Mouse (Mus musculus): Measurements from ENCODE around the gene Gba. TPM values are rescaled to one million over a fixed set of nuclear protein-coding genes. Genes with fewer than 3 reads are reported as not detected.

The Gba gene
- total and polyA plus RNA-seq, 3 experiments = 49.1 to 55.0 TPM; not detected in 1

DNA sequence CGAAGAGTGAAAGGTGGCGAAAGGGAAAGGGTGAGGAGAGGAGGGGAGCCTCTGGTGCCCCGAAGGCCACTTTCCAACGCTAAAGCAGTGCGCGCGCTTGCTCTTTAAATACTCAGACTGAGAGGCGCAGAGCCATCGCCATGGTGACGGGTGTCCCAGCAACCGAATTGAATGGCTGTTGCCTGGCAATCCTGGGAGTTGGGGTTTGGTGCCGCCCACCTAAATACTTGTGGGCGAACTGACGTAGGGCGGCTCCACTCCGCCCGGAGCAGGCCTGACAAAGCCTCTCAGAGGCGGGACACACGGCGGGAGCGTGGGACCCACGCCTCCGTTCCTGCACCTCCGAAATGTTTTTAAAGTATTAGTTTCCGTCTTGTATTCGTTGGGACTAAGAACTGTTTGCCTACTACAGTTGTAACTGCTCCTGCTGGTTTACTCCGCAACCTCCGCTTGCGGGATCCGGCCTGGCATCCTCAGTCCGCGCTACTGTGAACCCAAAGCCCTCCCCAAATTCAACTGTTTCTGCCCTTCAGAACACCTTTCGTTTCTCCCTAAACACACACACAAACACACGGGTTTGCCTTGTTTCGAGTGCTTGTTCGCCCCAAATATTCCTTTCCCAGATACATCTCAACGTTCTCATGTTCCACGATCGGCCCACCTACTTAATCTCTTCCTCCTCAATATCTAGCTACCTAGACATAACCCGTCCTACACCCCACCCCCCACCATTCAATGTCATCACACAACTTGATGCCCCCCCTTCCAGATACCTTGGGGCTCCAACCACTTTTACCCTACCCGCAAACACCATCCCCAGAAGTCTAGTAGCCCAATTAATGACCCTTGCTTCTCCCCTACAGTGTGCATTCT lies 24.8 kb downstream of the Gba start:
- Histone ChIP-seq H3K4me1 (ENCODE audit: control insufficient read depth in 1 of 2, insufficient read depth in 2 of 2, low read length in 2 of 2) (peaks cover 2 to 8% of the 10 kb centered on the region in 2 experiments; a peak in 3 of 4 replicates), H3K36me3 (ENCODE audit: control insufficient read depth in 1 of 2, insufficient read depth in 2 of 2, low read length in 2 of 2) (peaks cover 0 to 2% of the 10 kb centered on the region in 2 experiments; a peak in 1 of 4 replicates), H3K9me3 (replicated peaks; ENCODE audit: insufficient read depth, low read length) (no peaks in the 10 kb centered on the region), H3K4me3 (ENCODE audit: control insufficient read depth in 1 of 2, insufficient read depth in 1 of 2, low read depth in 2 of 2, low read length in 2 of 2) (peak overlapping the region; percentile 65 to 83), H3K27me3 (ENCODE audit: control insufficient read depth in 1 of 2, insufficient read depth in 2 of 2, low read length in 2 of 2) (no peaks in the 10 kb centered on the region), H3K79me2 (ENCODE audit: control insufficient read depth, insufficient read depth, low read length, poor library complexity) (no peaks in the 10 kb centered on the region), H3K9ac (ENCODE audit: control insufficient read depth, low read depth, low read length, poor library complexity, severe bottlenecking) (peak overlapping the region; percentile 11), H3K27ac (ENCODE audit: control insufficient read depth, low read depth, low read length) (no peak overlapping the region)
- DNase-seq (ENCODE audit: low read depth, low spot score) = peak; percentile 80
- TF ChIP-seq MXI1 (IDR thresholded peaks at IDR 0.05; ENCODE audit: low read depth, low read length) (peak; percentile 24; the same call in 1 of the 2 replicates), MYB (IDR thresholded peaks at IDR 0.05; ENCODE audit: low read depth, low read length) (0 out of 2 replicates have a peak, but pooled peaks have one; percentile 5), ZMIZ1 (IDR thresholded peaks at IDR 0.05; ENCODE audit: low read depth, low read length) (no peak), ELF1 (IDR thresholded peaks at IDR 0.05; ENCODE audit: low read depth, low read length) (0 out of 2 replicates have a peak, but pooled peaks have one; percentile 31), CHD1 (IDR thresholded peaks at IDR 0.05; ENCODE audit: low read depth, low read length) (no peak)

DNA sequence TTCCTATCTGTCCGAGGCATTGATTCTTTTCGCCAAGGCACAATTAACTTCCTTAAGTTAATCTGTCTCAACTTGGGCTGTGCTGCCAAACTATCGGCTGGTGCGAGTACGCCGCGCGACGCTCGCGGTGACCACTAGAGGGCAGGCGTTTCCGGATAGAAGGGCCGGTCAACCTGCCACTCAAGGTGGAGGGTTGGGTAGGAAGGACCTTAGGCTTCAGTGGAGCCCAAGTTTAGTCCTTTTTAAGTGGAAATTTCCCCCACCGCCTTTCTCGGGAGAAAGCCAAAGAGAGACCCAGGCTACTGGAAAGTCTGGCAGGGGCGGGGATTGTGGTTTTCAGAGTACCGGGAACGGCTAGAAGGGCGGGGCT lies 25.4 kb downstream of the Gba start:
- Histone ChIP-seq H3K27me3 (ENCODE audit: control insufficient read depth in 1 of 2, insufficient read depth in 2 of 2, low read length in 2 of 2) (no peaks in the 10 kb centered on the region), H3K9me3 (replicated peaks; ENCODE audit: insufficient read depth, low read length) (no peaks in the 10 kb centered on the region), H3K9ac (ENCODE audit: control insufficient read depth, low read depth, low read length, poor library complexity, severe bottlenecking) (peak overlapping the region; percentile 68), H3K79me2 (ENCODE audit: control insufficient read depth, insufficient read depth, low read length, poor library complexity) (no peaks in the 10 kb centered on the region), H3K4me3 (ENCODE audit: control insufficient read depth in 1 of 2, insufficient read depth in 1 of 2, low read depth in 2 of 2, low read length in 2 of 2) (peak overlapping the region; percentile 65 to 83), H3K27ac (ENCODE audit: control insufficient read depth, low read depth, low read length) (peak overlapping the region; percentile 36; the same call in 1 of the 2 replicates), H3K36me3 (ENCODE audit: control insufficient read depth in 1 of 2, insufficient read depth in 2 of 2, low read length in 2 of 2) (peaks cover 0 to 5% of the 10 kb centered on the region in 2 experiments; a peak in 2 of 4 replicates), H3K4me1 (ENCODE audit: control insufficient read depth in 1 of 2, insufficient read depth in 2 of 2, low read length in 2 of 2) (peaks cover 2 to 12% of the 10 kb centered on the region in 2 experiments; a peak in 3 of 4 replicates)
- DNase-seq (ENCODE audit: low read depth, low spot score) = peak; percentile 93
- TF ChIP-seq RAD21 (IDR thresholded peaks at IDR 0.05; ENCODE audit: low read depth, low read length) (peak; percentile 60), MXI1 (IDR thresholded peaks at IDR 0.05; ENCODE audit: low read depth, low read length) (peak; percentile 23; the same call in 1 of the 2 replicates), POLR2AphosphoS5 (IDR thresholded peaks at IDR 0.05; ENCODE audit: borderline replicate concordance, low read depth, low read length) (no peak), HCFC1 (IDR thresholded peaks at IDR 0.05; ENCODE audit: low read depth, low read length) (peak; percentile 73), SMC3 (IDR thresholded peaks at IDR 0.05; ENCODE audit: low read depth, low read length) (peak; percentile 81), USF2 (IDR thresholded peaks at IDR 0.05; ENCODE audit: borderline replicate concordance in 1 of 2, insufficient read depth in 1 of 2, low read depth in 1 of 2, low read length in 2 of 2) (no peak), ELF1 (IDR thresholded peaks at IDR 0.05; ENCODE audit: low read depth, low read length) (peak; percentile 64; the same call in 1 of the 2 replicates), SIN3A (IDR thresholded peaks at IDR 0.05; ENCODE audit: low read length) (peak; percentile 78; the same call in 1 of the 2 replicates), ZC3H11A (IDR thresholded peaks at IDR 0.05; ENCODE audit: low read depth, low read length) (0 out of 2 replicates have a peak, but pooled peaks have one; percentile 40), POLR2A (IDR thresholded peaks at IDR 0.05; ENCODE audit: control insufficient read depth in 1 of 2, insufficient read depth in 1 of 2, low read depth in 1 of 2, low read length in 2 of 2, poor library complexity in 1 of 2) (peak in 1 of 2 experiments; percentile 35; a peak in 1 of 4 replicates), TCF12 (IDR thresholded peaks at IDR 0.05; ENCODE audit: low read depth, low read length) (peak; percentile 41), GATA1 (IDR thresholded peaks at IDR 0.05; ENCODE audit: low read depth, low read length) (no peak), CTCF (IDR thresholded peaks at IDR 0.05 in 2 of 3, conservative IDR thresholded peaks at IDR 0.05 in 1 of 3; ENCODE audit: control insufficient read depth in 1 of 3, insufficient read depth in 1 of 3, low read depth in 2 of 3, low read length in 3 of 3, poor library complexity in 1 of 3, severe bottlenecking in 1 of 3) (peak; percentile 96 to 100 (median 99)), MAX (IDR thresholded peaks at IDR 0.05; ENCODE audit: low read length) (no peak), BHLHE40 (IDR thresholded peaks at IDR 0.05; ENCODE audit: borderline replicate concordance, low read depth, low read length) (0 out of 2 replicates have a peak, but pooled peaks have one; percentile 35), MEF2A (IDR thresholded peaks at IDR 0.05; ENCODE audit: extremely low read depth, insufficient replicate concordance, low read depth, low read length, poor library complexity, severe bottlenecking) (no peak), ETS1 (IDR thresholded peaks at IDR 0.05; ENCODE audit: low read depth, low read length) (peak; percentile 45; the same call in 1 of the 2 replicates), MAZ (IDR thresholded peaks at IDR 0.05; ENCODE audit: low read depth, low read length) (peak; percentile 86)
